8 mouse cellular contexts compared by ENCODE assay signal in the genomic region with DNA sequence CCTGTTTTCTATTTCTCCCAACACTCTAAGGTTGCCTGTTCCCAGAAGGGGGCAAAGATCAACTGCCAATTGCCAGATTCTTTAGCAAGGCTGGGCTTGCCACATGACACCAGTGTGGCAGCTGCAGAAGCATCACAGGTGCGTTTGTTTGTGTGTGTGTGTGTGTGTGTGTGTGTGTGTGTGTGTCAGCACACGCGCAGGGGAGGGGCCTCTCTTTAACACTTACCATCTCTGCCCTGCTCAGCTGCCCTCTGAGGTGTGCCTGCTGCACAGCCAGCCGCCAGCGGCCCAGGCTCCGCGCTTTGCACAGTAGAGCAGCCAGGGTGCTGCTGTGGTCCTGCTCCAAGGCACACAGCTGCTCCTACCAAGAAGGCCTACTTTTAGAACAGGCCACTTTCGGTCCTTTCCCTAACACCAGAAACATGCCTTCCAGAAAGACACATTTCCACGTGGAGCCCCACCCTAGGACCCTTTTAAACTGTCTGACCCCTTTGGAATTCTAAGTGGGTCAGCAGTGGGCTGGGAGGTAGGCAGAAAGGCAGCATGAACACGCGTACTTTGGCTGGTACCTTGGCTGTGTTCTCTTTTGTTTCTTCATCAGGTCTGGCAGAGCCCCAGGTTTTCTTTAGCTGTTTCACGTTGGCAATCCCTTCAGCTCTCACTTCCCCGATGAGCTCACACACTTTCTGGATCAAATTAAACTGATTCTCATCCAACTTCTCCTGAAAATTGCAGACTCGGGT. TPM values are rescaled to one million over a fixed set of nuclear protein-coding genes. Genes with fewer than 3 reads are reported as not detected.
DNase-seq lines count a peak whose midpoint lies in the region; ATAC-seq and TF ChIP-seq lines count a peak whose summit lies in the region.

No protein-coding gene starts in this region.

- no peak overlapping the region for H3K27ac ChIP-seq in cerebellum, adult 2 months (ENCODE audit: insufficient read depth, low read length)
- peak overlapping the region; percentile 78 for H3K27ac ChIP-seq in limb, embryonic 15.5 days

- no peak overlapping the region for H3K4me2 ChIP-seq in limb, embryonic 15.5 days

- peak; percentile 33 to 69 for DNase-seq in lung, adult 18-20 months
- no peak for DNase-seq in lung, adult 2 months
- DNase-seq in cerebellum, adult 2 months, result peak; percentile 21 to 42
- DNase-seq in gastrocnemius, postnatal 25 days, result peak; percentile 64
- peak; percentile 72 for DNase-seq in kidney, adult 18-20 months
- DNase-seq in right cerebral cortex, postnatal 36 days (ENCODE audit: low spot score in 2 of 2), result peak; percentile 28 to 37

- TF ChIP-seq POLR2A in lung, adult 2 months (IDR thresholded peaks at IDR 0.05; ENCODE audit: borderline replicate concordance, extremely low read depth, low read depth, low read length), result no peak
- no peak for TF ChIP-seq POLR2A in cerebellum, adult 2 months (IDR thresholded peaks at IDR 0.05; ENCODE audit: borderline replicate concordance, insufficient read depth, low read length)

- no peaks in the 10 kb centered on the region for H3K36me3 ChIP-seq in limb, embryonic 15.5 days

- H3K4me1 ChIP-seq in lung, adult 2 months (ENCODE audit: control insufficient read depth, insufficient read depth, low read length), result peaks cover 4% of the 10 kb centered on the region; the same call in 1 of the 2 replicates
- peaks cover 9% of the 10 kb centered on the region for H3K4me1 ChIP-seq in cerebellum, adult 2 months (ENCODE audit: control insufficient read depth, insufficient read depth, low read length)
- peaks cover 34% of the 10 kb centered on the region for H3K4me1 ChIP-seq in limb, embryonic 15.5 days

- H3K9me3 ChIP-seq in limb, embryonic 15.5 days, result 0 out of 2 replicates have a peak, but pooled peaks cover 4% of the 10 kb centered on the region

- ATAC-seq in limb, embryonic 15.5 days (ENCODE audit: insufficient number of reproducible peaks, low FRiP score, low TSS enrichment, low read depth), result peak; percentile 71; the same call in 1 of the 2 replicates
- no peak for ATAC-seq in erythroid progenitor cell, adult 5-6 weeks (replicated peaks; ENCODE audit: low FRiP score, poor library complexity, severe bottlenecking)

- H3K9ac ChIP-seq in limb, embryonic 15.5 days, result no peak overlapping the region

- no peaks in the 10 kb centered on the region for H3K27me3 ChIP-seq in cerebellum, adult 2 months (ENCODE audit: control insufficient read depth, insufficient read depth, low read length)
- no peaks in the 10 kb centered on the region for H3K27me3 ChIP-seq in limb, embryonic 15.5 days

- H3K4me3 ChIP-seq in lung, adult 2 months (replicated peaks; ENCODE audit: extremely low read depth, low read depth, low read length), result no peak overlapping the region
- no peak overlapping the region for H3K4me3 ChIP-seq in cerebellum, adult 2 months (replicated peaks; ENCODE audit: insufficient read depth, low read depth, low read length)
- no peak overlapping the region for H3K4me3 ChIP-seq in limb, embryonic 15.5 days

- TF ChIP-seq CTCF in lung, adult 2 months (IDR thresholded peaks at IDR 0.05; ENCODE audit: insufficient read depth, low read length), result no peak
- no peak for TF ChIP-seq CTCF in cerebellum, adult 2 months (IDR thresholded peaks at IDR 0.05; ENCODE audit: borderline replicate concordance, insufficient read depth, low read depth, low read length)

- WGBS in lung, adult 2 months, result 39% methylated on average over 14 of the region's 14 CpGs
- WGBS in cerebellum, adult 2 months, result 31% methylated on average over 14 of the region's 14 CpGs
- WGBS in limb, embryonic 15.5 days, result 23% methylated on average over 14 of the region's 14 CpGs

RNA-seq across cellular contexts. Expression of a gene that starts 33.8 kb away (rescaled TPM):
- polyA plus RNA-seq in lung, adult 2 months (2012; rRNA removed), result 93.4 and 131 TPM in 2 replicates
- 73.1 and 74.1 TPM in 2 replicates for polyA plus RNA-seq in cerebellum, adult 2 months (2012; rRNA removed)
- 100 to 1,000 TPM; 114 to 119 TPM for total RNA-seq in gastrocnemius, postnatal 25 days (2021)
- polyA plus RNA-seq in limb, embryonic 15.5 days (2015; fragmentation: Nextera tagmentation; extraction: Ambion mirVana), result 180 and 186 TPM in 2 replicates
- total RNA-seq in erythroid progenitor cell, adult 5-6 weeks (2015; ENCODE audit: low replicate concordance), result 62.7 and 87.6 TPM in 2 replicates
- total RNA-seq in erythroid progenitor cell, adult 5-6 weeks (2017; ENCODE audit: low replicate concordance), result 46.8 and 52.3 TPM in 2 replicates
